Mouse (Mus musculus): ENCODE data around the gene Romo1.
"Not testable (repeated sequence)": the region's sequence is repeated elsewhere in the genome, so short reads cannot be mapped to it uniquely, and the experiment has no call there.

The Romo1 gene

DNA sequence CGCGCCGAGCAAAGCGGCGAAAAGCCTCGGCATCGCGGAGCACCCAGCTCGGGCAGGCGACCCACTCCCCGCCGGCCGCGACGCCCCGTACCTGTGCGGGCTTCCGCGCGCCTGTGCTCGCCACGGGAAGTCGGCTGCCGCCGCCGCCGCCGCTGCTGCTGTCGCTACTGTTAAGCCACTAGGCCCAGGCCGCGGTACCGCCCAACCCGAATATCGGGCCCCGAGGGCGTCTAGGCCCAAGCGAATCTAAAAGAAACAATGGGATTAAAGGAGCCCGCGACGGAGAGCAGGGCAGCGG, 35.9 kb downstream of the Romo1 start:
- DNase-seq (ENCODE audit: low spot score in 2 of 2) = no peak

DNA sequence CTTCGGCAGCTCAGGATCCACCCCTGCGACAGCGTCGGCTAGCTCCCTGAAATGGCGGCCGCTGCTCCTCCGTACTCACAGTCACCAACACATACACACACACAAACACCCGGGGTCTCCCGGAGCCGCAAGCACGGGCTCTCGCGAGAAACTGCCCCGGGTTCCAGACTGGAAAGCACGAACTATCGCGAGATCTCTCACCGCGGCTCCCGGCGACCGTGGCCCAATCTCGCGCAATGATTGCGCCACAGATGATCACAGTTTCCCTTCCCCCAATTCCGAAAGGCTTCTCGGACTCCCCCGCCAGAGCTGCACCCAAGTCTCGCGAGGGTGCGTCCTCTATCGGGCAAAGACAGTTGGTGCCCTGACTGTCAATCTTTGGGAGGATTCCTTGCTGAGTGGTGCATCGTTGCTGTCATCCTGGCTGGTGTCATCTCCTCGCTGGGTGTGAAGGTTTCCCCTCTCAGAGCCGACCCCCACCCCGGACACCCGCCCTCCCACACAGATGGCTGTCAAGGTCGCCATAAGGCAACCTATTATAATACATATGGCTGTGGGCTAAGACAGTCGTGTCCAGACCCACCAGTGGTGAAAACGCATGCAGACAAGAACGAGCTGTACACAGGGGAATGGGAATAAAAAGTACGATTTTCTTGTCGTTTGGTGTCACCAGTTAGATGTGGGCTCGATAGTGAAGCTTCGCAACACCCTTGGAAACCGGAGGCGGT, 36.4 kb downstream of the Romo1 start, which contains the start of gene Rbm39:
TSS of gene Rbm39 (minus strand) at position 145 of the 728 bp plus-strand sequence.
- peak; percentile 100 for DNase-seq (ENCODE audit: low spot score in 2 of 2)

DNA sequence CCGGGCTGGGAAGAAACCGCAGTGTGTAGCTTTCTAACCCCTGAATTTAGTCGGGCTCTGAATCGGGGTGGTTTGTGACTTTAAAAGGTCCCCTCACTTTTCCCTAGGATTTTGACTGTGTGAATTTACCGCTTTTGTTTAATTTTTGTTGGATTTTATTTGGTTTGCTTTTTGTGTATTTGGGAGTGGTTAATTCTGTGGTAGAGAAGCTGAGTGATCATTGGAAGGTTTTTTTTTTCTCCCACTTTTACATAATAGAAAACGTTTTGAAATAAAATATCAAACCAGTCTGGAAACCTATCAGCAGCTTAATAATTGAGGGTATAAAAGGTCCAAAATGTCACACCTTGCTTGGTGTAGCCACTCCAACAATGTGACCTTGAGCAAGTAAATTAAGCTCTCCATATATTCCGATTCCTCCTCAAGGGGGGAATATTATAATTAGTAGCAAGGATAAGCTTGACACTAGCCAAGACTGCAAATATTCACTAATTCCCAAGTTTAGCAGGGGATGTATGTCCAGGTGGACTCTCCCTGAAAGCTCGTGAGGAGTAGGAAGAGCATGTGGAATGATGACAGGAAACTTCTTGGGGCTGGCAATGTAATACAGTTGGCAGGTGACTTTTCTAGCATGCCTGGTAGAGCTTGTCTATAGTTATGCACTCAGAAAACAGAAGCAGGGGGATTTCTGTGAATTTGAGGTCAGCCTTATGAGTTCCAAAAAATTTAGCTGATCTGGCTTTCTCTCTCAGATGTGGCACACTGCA, 37.2 kb downstream of the Romo1 start:
- DNase-seq (ENCODE audit: low spot score in 2 of 2) = no peak

DNA sequence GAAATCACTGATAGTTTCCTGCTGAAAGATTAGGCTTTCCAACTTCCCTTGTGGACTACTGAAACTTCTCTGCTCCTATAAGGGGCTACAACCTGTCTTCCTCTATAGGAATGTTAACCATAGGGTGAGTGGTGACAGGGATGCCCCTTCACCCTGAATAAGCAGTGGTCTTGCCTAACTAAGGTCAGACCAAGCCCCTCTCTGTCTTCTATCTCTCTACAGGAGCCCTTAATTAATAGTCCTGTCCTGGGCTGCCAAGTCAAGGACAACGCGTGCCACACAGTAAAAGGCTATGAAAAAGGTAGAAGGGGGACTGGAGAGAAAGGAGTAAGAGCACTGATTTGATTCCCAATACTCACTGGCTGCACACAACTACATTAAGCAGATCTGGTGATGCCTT, 37.8 kb downstream of the Romo1 start:
- no peak for DNase-seq (ENCODE audit: low spot score in 2 of 2)

DNA sequence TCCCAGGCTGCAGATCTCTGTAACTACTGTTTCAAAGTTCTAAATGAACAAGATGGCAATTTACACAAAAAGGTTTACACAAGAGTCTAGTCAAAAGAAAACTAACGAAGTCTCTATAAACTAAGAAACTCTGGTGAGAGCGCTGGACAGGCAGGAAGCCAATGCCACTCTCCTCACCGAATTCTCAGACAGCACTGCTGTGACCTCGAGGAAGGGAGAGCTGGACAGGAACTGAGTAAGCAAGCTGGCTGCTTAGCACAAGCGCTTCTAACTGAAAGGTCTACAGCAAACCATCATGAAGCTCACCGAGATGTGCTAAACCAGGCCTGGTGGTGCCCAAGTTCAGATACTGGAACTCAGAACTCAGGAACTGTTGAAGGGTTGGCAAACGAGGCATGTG, 45.4 kb downstream of the Romo1 start:
- not testable (repeated sequence) for DNase-seq (ENCODE audit: low spot score in 2 of 2)

DNA sequence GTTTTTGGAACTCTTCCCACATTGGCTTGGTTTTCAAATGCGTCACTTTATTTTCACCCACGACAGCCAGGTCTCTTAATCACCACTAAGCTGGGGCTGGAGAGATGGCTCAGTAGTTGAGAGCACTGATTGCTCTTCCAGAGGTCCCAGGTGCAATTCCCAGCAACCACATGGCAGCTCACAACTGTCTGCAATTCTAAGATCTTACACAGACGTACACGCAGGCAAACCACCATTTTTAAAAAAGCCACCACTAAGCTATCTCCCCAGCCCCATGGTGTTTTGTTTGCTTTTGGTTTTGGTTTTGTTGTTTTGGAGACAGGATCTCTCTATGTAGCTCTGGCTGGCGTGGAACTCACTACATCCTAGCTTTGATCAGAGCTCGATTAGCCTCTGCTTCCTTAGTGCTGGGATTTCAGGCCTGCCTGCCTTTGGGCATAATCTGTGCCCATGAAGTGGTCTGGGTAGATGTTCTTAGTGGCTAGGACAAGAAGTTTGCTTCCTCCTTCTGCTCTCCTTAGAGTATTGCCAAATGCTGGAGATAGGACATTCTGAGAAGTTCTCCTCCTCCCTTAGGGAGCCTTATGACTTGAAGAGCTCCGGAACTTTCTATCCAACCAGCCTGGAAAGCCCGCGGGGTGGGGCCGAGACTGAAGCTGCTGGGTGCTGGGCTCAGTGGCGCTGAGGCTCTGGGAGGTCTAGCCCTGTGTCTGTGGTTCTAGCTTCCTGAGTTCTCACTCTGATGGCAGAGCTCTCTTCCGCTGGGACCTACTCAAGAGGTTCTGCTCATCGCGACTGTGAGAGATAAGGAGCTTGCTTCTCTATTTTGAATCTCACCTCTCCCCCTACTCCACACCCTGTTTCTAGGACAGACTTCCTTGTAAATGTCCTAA, 46.4 kb downstream of the Romo1 start:
- no peak for DNase-seq (ENCODE audit: low spot score in 2 of 2)

DNA sequence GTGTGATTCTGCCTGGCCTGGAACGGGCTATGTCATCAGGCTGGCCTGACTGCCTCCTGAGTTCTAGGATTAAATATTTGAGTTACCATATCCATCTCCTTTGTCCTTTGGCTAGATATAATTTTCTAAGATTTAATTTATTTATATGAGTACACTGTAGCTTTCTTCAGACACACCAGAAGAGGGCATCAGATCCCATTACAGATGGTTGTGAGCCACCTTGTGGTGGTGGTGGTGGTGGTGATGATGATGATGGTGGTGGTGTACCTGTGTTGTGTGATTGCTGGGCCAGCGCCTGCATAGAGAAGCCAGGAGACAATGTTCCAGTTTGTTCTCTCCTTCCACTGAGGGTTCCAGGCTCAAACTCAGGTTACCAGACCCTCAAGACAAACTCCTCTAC, 47.7 kb downstream of the Romo1 start:
- no peak for DNase-seq (ENCODE audit: low spot score in 2 of 2)

DNA sequence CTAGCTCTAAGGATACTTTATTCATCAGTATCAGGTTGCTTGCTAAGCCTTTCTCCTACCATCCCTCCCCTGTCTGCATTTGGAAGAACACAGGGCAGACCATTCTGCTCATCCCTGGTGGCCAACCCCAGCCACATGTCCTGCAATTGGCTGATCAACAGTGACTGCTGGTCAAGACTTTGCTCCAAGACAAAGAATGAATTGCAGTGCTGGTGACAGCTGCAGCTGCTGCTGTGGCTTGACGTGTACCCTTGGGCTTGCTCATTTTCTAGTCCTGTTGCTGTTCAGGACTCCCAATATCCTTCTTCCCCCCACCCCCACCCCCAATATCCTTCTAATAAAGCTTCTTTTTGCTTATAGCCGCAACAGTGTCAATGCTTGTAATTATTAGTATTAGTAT, 48.2 kb downstream of the Romo1 start:
- no peak for DNase-seq (ENCODE audit: low spot score in 2 of 2)

DNA sequence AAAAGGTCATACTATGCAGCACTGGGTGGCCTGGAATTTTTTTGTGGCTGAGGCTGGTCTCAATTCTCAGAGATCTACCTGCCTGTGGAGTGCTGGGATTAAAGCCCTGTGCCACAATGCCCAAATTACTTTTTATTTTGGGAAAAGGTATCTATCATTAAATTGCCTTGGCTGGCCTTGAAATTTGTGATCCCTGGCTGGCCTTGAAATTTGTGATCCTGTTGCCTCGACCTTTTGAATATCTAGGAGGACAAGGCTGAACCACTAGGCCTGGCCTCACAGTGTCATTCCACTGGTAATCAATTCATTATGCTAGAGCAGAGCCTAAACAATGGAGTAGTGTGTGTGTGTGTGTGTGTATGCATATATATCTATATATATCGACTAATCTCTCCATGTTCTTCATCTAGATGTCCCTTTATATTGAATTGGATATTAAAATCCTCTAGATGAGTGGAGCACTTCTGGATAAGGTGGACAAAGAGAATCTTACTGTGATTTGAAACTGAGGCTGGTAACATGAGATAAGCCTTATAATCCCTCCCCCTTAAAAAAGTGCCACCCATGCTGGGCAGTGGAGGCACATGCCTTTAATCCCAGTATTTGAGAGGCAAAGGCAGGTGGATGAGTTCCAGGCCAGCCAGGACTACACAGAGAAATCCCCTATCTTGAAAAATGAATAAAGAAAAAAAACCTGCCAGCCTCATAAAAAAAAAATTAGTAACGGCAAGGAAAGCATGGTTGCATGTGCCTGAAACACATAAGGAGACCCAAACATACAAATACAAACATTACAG, 49.4 kb downstream of the Romo1 start:
- no peak for DNase-seq (ENCODE audit: low spot score in 2 of 2)

DNA sequence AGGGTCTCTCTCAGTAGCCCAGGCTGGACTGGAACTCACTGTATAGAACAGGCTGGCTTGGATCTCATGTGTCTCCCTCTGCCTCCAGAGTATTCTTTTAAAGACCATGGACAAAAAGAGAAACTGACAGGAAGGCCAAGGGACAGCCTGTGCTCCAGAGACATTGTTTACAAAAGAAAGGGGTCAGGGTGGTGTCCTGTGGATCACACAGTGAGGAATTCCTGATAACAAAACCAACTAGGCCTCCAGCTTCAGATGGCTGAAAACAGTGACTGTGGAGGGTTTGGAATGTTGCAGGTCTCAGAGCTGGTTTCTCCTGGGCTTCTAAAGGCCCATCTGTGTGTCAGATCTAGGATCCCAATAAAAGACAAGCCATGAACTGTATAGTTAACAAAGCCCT, 50.7 kb downstream of the Romo1 start:
- DNase-seq (ENCODE audit: low spot score in 2 of 2) = no peak

All from right cerebral cortex, adult 2 months (tissue).